Mouse (Mus musculus) thymus, postnatal 36 days (tissue): ENCODE measurements around the gene Snrnp70.
"Not testable (repeated sequence)": the region's sequence is repeated elsewhere in the genome, so short reads cannot be mapped to it uniquely, and the experiment has no call there.

ENCODE experiments used
- DNase-seq, 2 experiments: peaks; one replicate each; pipeline ENCODE4 v3.0.0; 2022; ENCODE audit warnings: mixed read lengths in 2 of 2

The Snrnp70 gene

GRCm38 (mm10) chr7:45409497-45410163, 14.1 kb upstream of the Snrnp70 start:
- DNase-seq: no peak

DNA sequence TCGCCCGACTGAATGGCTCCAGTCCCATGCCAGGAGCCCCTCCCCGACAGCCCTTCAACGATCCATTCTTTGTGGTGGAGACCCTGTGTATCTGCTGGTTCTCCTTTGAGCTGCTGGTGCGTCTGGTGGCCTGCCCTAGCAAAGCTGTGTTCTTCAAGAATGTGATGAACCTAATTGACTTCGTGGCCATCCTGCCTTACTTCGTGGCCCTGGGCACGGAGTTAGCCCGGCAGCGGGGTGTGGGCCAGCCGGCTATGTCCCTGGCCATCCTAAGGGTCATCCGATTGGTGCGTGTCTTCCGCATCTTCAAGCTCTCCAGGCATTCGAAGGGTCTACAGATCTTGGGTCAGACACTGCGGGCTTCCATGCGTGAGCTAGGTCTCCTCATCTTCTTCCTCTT, 13.4 kb upstream of the Snrnp70 start:
- DNase-seq: no peak

DNA sequence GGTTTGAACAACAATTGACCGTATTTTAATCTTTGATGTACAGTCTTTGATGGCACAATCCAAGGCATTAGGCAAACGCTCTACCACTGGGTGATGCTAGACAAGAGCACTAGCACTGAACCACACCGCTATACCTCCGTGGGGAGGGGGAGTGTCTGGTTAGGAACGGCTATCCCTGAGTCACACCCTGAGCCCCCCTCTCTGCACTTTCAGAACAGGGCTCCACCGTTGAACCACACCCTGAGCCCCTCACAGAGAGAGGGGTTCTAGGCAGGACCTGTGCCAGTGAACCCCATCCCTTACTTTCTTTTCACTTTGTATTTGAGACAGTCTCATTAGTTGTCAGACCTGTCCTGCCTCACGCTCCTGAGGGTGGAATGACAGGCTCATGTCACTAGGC, 12.8 kb upstream of the Snrnp70 start:
- DNase-seq: no peak

- DNase-seq: no peak
These were observed 12.3 kb upstream of the Snrnp70 start for GRCm38 (mm10) chr7:45407836-45408235.

GRCm38 (mm10) chr7:45406157-45407156, 10.9 kb upstream of the Snrnp70 start:
- no peak for DNase-seq

GRCm38 (mm10) chr7:45405091-45406075, 9.8 kb upstream of the Snrnp70 start, which contains the start of gene Kcna7:
Kcna7 (plus strand) TSS chr7:45405653.
- peak; percentile 68 to 74 for DNase-seq

- peak; percentile 55 to 60 for DNase-seq
These were observed 8.2 kb upstream of the Snrnp70 start for GRCm38 (mm10) chr7:45403532-45404261.

DNA sequence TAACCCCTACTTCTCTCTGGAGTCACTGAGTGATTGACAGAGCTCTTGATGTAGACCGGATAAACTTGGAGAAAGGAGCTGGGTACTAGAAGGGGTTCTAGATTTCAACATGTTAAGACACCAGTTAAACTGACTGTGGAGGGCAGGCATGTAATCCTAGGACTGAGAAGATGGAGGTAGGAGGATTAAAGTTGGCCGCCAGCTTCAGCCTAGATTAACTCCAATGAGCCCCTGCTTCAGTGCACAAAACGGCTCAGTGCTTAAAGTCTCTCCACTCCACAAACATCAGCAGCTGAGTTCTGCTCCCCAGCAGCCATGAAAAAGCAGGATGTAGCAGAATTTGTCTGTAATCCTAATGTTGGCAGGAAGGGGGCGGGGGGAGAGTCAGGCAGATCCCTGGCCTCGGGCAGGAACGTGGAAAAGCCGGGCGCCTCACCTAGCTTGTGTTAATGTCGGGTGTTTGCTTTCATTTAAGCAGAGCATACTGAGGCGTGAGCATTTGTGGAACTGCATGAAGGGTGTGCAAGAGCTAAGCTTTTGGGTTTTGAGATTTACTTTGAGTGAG, 6.1 kb upstream of the Snrnp70 start:
- DNase-seq: no peak

GRCm38 (mm10) chr7:45396787-45397186, 1.2 kb upstream of the Snrnp70 start:
- no peak for DNase-seq

DNA sequence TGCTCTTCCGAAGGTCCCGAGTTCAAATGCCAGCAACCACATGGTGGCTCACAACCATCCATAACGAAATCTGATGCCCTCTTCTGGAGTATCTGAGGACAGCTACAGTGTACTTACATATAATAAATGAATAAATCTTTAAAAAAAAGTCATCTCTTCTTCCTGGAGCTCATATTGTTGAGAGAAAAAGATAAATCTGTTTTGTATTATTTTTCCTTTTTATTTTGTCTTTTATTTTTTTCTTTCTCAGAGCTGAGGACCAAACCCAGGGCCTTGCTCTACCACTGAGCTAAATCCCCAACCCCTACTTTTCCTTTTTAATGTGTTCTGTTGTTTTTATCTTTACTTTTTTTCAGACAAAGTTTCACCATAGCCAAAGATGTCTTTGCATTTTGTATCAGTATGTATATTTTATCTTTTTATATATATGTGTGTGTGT, 814 bp upstream of the Snrnp70 start:
- not testable (repeated sequence) for DNase-seq

DNA sequence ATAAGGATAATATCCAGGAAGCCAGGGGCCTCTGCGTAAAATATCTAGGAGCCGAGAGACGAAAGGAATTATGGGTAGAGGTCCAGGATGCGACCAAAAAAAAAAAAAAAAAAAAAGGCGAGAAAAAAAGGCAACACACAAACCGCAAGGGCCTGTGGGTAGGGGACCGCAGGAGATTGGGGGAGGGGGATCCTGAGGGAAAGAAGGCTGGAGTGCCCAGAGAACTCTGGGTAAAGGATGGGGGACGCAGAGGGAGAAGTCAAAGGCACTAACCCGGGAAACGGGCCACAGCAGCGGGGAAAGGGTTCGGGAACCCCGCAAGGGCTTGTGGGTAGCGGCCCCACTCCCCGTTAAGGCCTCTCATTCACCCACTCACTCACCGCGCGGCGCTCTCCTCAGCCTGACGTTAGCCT, 407 bp downstream of the Snrnp70 start:
- DNase-seq: no peak

- DNase-seq: no peak
These were observed 9.5 kb downstream of the Snrnp70 start for GRCm38 (mm10) chr7:45386077-45386476.

- DNase-seq: no peak
These were observed 19.5 kb downstream of the Snrnp70 start for GRCm38 (mm10) chr7:45376057-45376456.

- no peak for DNase-seq
These were observed 20.9 kb downstream of the Snrnp70 start for GRCm38 (mm10) chr7:45374620-45375019.

- no peak for DNase-seq
These were observed 23.2 kb downstream of the Snrnp70 start for GRCm38 (mm10) chr7:45372371-45372770.

GRCm38 (mm10) chr7:45370475-45371311, 24.8 kb downstream of the Snrnp70 start, which contains the start of gene Lin7b:
Lin7b (minus strand) TSS chr7:45370583.
- DNase-seq: peak; percentile 85 to 92

- no peak for DNase-seq
These were observed 25.6 kb downstream of the Snrnp70 start for GRCm38 (mm10) chr7:45369836-45370474.

- no peak for DNase-seq
These were observed 26.4 kb downstream of the Snrnp70 start for GRCm38 (mm10) chr7:45369022-45369745.

DNA sequence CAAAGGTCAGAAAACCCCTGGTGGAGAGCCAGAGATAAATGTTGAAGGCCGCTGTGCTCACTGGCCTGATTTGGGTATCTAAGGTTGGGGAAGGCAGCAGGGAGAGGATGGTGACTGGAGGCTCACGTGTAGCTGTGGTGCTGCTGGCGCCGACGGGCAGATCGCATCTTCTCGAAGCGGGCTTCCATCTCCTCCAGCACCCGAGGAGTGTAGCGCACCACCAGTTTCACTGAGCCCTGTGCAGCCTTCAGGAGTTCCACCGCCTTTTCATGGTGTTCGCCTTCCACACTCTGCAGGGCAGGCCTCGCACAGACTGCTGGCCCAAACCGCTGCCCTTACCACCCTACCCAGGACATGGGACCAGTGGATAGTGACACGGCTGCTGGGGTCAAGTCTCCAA, 27.4 kb downstream of the Snrnp70 start:
- DNase-seq: no peak
